Mouse (Mus musculus) erythroblast, adult 5-6 weeks (primary cell): ENCODE measurements around the gene Cycs. TPM values are rescaled to one million over a fixed set of nuclear protein-coding genes. Genes with fewer than 3 reads are reported as not detected.

Source experiments
- ATAC-seq: replicated peaks from 2 replicates; pipeline ENCODE4 v1.8.0; 2016; ENCODE audit warnings: moderate number of reproducible peaks, mild to moderate bottlenecking, moderate TSS enrichment, inconsistent platforms; ENCODE audit not compliant: poor library complexity, low FRiP score, severe bottlenecking
- total RNA-seq, 2 experiments: library from RNA; stranded (forward) in 1 of 2; stranded (reverse) in 1 of 2; fragments of 150-400 nt in 1 of 2; fragments of 200-764, 138-1000 nt in 1 of 2; gene quantifications; 2 replicates each; pipeline versions ENCODE4 v1.2.3 to v1.2.4; 2015 to 2017; ENCODE audit warnings: low replicate concordance in 2 of 2

Cycs gene
- total RNA-seq, 2 experiments from 2014 or later = 14.5 to 26.5 TPM

DNA sequence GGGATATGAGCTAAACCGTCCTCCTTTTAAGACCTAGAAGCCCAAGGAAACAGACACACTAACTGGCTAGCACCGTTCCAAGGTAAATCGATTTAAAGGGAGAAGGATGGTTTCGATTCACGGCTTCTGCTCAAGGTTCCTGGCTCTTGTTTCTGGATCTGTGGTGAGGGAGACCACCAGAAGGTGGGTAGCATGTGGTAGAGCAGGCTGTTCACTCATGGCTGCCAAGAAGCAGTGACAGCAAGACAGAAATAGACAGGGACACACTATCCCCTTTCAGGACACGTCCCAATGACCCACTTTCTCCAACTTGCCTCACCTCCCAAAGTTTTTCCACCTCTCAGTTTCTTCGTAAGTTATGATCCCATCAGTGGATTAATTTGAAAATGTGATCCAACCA lies 16.5 kb downstream of the Cycs start:
- no peak for ATAC-seq

DNA sequence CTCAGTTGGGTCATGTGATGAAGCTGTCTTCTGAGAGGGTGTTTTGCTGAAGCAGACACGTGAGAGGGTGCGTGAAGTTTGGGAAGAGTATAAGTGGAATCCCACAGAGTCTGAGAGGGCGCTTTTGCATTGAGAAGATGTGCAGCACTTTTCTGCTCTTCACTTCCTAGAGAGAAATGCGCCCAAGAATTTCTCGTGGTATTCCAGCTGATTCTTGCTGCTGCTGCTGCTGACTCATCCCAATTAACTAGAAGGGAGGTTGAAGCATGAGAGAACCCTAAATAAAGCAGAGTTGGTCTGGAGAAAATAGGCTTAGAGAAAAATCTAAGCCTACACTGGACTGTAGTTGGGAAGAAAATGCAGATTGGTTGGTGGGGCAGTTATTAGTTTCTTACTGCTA lies 17.3 kb downstream of the Cycs start:
- ATAC-seq = no peak

DNA sequence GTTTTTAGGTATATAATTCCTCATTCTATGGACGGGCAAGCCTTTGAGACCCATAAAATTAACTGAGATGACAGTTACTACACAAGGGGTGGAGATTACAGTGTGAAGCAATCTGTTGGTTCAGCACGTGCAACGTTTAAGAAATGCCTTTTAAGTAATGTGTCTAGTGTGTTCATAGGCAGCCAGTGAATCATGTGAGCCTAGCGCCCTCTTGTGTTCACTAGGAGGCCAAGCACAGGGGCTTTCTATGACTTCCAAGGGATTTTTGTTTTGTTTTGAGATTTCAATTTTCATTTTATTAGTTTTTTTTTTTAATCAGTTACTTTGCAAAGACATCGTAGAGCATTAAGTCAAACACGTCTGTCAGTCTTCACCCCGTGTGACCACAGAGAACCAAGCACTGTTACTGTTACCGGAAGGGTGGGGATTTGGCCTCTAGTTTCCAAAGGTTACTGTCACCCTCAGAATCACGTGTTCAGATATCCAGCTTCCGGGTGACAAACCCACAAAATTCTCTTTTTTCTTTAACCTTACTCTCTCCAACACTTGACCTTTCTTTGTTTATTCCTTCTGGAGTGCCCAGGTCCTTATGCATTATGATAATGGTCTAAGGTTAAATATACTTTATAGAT lies 20.8 kb downstream of the Cycs start:
- peak; percentile 65; the same call in 1 of the 2 replicates for ATAC-seq

GRCm38 (mm10) chr6:50542535-50542934 lies 23.8 kb downstream of the Cycs start:
- no peak for ATAC-seq

DNA sequence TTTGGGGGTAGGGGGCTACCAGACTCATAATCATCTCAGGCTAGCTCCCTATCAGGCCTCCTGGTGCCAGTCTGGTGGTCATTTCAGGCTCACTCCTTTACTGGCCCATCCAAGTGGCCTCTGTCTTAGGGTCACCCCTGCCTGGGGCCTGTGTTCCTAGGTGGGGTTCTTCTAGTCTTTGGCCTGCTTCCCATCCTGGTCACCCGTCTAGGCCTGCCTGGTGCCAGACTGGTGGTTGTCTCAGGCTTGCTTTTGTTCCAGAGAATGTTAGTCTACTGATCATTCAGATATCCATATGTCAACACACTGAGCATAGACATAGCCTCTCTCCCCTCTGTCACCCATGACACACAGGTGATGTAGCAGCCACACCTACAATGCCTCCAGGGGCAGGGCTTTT lies 26.7 kb downstream of the Cycs start:
- no peak for ATAC-seq

- peak; percentile 77; the same call in 1 of the 2 replicates for ATAC-seq
Observed at GRCm38 (mm10) chr6:50536461-50536892, 29.9 kb downstream of the Cycs start.

DNA sequence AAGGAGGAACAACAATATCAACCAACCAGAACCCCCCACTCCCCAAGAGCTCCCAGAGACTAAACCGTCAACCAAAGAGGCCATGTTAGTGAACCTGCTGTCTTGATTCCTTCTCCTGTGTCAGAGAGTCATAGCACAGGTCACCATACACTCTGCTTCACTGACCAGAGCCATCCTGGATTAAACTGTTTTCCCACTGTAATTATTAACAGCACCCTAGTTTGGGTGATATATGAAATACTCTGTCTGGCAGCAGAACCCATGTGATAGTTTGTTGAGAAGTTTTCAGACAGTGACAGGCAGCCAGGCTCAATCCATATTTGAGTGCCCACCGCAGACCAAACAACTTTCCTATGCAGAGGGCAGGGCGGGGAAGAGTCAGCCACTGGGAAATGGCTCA lies 31.0 kb downstream of the Cycs start:
- ATAC-seq = no peak

DNA sequence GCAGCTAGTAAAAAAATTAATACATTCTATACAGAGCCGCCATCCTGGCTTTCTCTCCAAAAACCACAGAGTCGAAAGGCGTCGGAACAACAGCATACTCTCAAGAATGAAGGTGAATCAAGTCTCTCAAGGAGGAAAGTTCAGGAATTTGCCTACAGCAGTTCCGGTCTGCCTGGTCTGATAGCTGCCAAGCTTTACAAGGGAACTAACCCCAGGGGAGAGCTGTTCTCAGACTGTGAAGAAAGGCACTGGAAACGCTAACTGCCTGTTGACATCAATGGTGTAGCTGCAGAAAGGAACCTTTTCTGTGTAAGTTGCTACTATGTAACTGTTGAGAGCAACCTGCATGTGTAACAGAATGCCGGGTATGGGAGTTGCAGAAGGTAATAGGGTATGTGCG lies 34.4 kb downstream of the Cycs start:
- ATAC-seq = no peak

DNA sequence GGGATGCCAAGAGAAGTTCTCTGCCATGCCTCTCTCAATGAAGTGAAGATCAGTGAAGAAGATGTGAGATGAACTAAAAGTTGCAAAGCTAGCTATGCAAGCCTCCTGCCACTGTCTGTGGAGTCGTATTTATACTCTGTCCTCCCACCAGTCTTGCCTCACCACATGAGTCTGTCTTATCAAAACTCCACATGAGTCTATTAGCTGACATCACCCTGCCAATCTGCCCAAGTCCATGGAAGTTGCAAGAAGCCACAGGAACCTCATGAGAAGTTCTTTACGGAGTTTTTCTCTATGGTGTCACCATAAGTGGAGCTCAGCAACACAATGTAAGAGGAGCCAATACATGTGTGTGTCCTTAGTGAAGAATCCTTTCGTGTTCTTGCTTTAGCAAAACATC lies 35.3 kb downstream of the Cycs start:
- ATAC-seq = no peak

GRCm38 (mm10) chr6:50529194-50529593 lies 37.1 kb downstream of the Cycs start:
- no peak for ATAC-seq

- no peak for ATAC-seq
Observed at GRCm38 (mm10) chr6:50527416-50527815, 38.9 kb downstream of the Cycs start.

DNA sequence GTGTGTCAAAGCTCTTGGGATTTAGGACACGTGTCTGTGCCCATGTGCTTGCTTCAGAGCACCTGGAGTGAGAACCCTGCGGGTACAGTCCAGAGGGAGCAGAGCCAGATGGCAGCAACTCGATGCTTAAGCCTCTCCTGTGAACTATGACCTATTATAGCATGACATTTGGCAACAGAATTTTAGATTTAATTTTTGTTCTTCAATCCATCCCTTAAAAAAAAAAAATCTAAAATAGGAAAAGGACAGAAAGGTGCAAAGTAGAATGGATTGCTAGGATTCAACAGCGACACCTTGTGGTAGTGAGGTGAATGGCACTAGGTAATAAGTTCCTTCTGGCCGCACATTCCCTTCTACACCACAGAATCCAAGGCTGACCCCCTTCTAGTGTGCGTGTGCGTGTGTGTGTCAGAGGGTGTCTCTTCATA lies 39.7 kb downstream of the Cycs start:
- peak; percentile 80 for ATAC-seq

DNA sequence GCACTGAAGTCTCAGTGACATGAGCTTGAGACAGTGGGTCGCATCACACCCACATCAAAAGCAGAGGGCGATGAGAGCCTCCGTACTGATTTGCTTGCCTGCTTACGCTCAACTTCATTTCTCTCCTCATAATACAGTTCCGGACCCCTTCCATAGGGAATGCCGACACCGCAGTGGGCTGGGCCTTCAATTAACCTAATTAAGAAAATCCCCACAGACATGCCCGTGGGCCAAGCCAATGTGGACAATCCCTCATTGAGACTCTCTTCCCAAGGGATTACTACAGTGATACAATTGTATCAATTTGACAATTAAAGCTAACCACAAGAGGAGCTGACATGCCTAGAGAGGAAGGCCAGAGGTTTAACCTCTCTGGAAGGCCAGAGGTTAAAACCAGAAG lies 40.5 kb downstream of the Cycs start:
- no peak for ATAC-seq

DNA sequence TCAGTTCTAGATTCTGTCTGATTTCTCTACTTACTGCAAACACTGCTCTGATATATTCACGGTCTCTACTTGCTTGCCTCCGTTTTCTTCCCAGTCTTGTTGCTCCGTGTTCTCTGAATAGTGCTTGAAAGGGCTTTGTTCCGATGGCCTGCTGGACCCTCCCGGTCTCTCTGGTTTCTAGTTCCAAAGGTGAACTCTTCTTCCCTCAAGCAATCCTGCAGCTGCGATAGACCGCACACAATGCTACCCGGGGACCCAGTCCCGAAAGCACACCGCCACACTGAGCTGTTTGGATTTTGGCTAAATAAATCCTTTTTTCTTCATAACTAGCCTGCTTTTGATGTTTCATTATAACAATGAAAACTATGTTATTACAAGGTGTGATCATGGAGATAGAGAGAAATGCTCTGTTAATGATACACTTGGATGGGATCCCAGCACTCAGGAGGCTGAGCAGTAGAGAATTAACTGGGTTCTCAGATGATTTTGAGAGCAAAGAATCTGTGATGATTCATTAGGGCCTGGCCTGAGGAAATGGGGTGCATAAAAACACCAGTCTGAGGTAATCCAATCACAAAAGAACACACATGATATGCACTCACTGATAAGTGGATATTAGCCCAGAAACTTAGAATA lies 42.0 kb downstream of the Cycs start:
- ATAC-seq = no peak

DNA sequence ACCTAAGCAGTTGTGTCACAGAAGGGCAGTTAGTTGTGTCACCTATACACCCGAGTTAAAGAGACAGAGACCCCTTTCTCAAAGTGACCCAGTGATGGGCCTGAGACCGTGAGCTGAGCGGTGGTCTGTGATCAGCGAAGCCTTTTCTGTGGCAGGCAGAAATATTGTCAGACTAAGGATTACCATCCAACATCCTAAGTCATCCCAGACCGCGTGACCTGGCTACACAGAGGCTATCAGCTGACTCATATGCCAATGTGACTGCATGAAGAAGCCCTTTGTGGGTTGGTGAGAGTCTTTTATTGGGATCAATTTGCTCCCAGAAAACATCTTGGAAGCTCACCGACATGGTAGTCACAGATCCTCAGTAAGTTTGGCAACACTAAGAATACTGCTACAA lies 43.6 kb downstream of the Cycs start:
- ATAC-seq = no peak

- ATAC-seq = no peak
Observed at GRCm38 (mm10) chr6:50521532-50522135, 44.7 kb downstream of the Cycs start.

- ATAC-seq = no peak
Observed at GRCm38 (mm10) chr6:50520139-50520538, 46.2 kb downstream of the Cycs start.

DNA sequence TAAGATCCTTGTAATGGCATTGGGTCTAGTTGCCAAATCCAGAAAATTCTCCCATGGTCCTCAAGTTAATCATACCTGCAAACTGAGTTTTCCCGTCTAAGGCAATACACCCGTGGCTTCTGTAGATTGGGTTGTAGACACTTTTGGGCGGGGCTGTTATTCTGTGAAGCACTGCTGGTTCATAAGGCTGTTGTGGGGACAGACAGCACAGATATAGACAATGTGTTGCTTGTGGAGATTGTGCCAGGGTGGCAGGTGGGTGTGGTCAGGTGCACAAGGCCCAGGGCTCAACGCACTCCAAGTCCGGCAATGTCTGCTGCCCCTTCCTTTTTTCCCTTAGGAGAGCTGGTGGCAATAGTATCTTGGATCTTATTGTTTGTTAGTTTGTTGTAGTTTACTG lies 48.0 kb downstream of the Cycs start:
- ATAC-seq = no peak
